Mouse (Mus musculus): ENCODE measurements around the gene Atf7. TPM values are rescaled to one million over a fixed set of nuclear protein-coding genes. Genes with fewer than 3 reads are reported as not detected.
"Not testable (repeated sequence)": the region's sequence is repeated elsewhere in the genome, so short reads cannot be mapped to it uniquely, and the experiment has no call there.

Atf7 gene
- 10 to 100 TPM; 49.4 to 53.7 TPM for total RNA-seq (2021)
- long read RNA-seq, experiment 1, full-length matches to known transcripts: 9 of 9 reads
- long read RNA-seq, experiment 1, partial matches to known transcripts: 0 of 9 reads
- long read RNA-seq, experiment 1, other reads (novel, unspliced or antisense): 0 of 9 reads
- long read RNA-seq, experiment 2, full-length matches to known transcripts: 4 of 4 reads
- long read RNA-seq, experiment 2, partial matches to known transcripts: 0 of 4 reads
- long read RNA-seq, experiment 2, other reads (novel, unspliced or antisense): 0 of 4 reads

- peak; percentile 100 for DNase-seq (ENCODE audit: low spot score)
Observed at GRCm38 (mm10) chr15:102624970-102625686, at the start of gene Atf7, which contains the start of gene Gm28047. TSS of gene Atf7 (minus strand) at chr15:102625464. TSS of gene Gm28047 (minus strand) at chr15:102625067.

- DNase-seq (ENCODE audit: low spot score): peak; percentile 70
Observed at GRCm38 (mm10) chr15:102673548-102673947, 48.3 kb upstream of the Atf7 start.

- peak; percentile 28 for DNase-seq (ENCODE audit: low spot score)
Observed at GRCm38 (mm10) chr15:102672215-102673071, 47.2 kb upstream of the Atf7 start, which contains the start of gene Atp5g2. TSS of gene Atp5g2 (minus strand) at chr15:102672352.

DNA sequence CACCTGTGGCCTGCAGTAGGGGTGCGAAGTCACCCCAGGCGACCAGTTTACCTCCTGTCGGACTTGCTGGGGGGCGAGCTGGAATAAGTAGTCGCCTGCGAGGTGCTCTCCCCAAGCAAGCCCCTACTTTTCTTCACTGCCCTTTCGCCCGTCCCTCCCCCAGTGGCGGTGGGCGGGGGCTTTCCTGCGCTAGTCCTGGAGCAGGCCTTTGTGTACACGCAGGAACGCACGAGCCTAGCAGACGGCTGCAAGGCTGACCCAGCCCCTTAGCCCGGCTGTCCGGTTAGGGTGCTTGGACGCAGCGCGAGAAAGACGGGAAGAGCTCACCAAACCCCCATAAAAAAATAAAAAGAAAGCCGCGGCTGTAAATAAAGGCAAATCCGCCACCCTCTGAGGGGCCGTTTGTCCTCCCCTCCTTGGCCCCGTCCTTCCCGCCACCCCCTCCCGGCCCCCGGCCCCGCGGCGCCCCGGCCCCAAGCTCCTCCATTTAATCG is 46.5 kb upstream of the Atf7 start:
- DNase-seq (ENCODE audit: low spot score): peak; percentile 82

- peak; percentile 97 for DNase-seq (ENCODE audit: low spot score)
Observed at GRCm38 (mm10) chr15:102670767-102671575, 45.7 kb upstream of the Atf7 start.

GRCm38 (mm10) chr15:102670281-102670680 is 45.0 kb upstream of the Atf7 start:
- no peak for DNase-seq (ENCODE audit: low spot score)

- DNase-seq (ENCODE audit: low spot score): no peak
Observed at GRCm38 (mm10) chr15:102669571-102669970, 44.3 kb upstream of the Atf7 start.

DNA sequence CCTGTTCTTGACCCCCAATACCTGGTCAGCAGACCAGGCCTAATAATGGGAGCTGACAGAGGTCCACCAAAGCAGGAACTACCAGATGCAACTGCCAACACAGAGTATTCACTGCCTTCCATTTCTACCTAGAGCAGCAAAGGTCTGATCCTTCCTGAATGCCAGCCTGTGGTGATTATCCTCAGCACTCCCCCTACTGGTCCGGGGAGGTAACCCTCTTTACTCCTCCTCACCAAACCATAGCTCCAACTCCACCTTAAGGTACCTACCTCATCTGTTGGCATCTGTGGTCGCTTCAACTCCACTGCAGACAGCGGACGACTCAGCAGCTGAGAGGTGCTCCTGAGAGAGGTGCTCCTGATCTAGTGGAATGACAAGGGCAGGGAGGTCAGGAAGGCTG is 40.2 kb upstream of the Atf7 start:
- DNase-seq (ENCODE audit: low spot score): peak; percentile 62

GRCm38 (mm10) chr15:102663825-102664224 is 38.6 kb upstream of the Atf7 start:
- no peak for DNase-seq (ENCODE audit: low spot score)

DNA sequence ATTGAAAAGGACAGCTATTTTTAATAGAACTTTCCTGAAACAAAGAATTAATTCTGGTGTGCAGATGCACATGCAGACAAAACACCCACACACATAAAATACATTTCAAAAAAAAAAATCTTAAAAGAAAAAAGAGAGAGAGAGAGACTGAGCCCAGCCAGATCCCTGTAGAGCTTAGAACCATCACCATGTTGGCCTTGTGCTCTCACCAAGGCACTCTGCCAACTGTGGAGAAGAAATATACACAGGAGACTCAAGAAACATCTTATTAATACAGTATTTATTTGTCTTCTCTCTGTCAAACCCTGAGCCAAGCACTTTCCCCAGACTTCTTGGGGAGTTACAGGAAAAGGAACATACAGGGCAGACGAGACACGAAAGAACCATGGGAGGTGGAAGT is 37.3 kb upstream of the Atf7 start:
- DNase-seq (ENCODE audit: low spot score): not testable (repeated sequence)

GRCm38 (mm10) chr15:102657926-102658381 is 32.7 kb upstream of the Atf7 start:
- no peak for DNase-seq (ENCODE audit: low spot score)

DNA sequence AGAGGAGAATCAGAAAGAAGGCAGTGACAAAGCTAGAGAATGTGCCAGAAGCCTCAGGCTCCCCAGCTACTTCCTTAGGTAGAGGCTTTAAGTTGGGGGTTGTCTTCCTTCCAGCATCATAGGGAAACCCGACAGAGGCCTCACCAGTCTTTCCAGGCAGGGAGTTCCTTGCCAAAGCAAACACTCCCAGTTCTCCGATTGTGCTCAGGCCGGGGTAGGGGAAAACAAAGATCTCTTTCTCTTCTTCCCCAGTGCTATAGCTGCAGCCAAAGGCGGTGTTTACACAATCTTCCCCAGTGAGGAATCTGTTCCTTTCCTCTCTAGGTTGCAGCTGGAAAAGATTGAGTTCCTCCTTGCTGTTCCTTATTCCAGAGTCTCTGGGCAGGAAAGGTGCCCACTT is 31.4 kb upstream of the Atf7 start:
- peak; percentile 39 for DNase-seq (ENCODE audit: low spot score)

GRCm38 (mm10) chr15:102651928-102652660 is 26.8 kb upstream of the Atf7 start:
- not testable (repeated sequence) for DNase-seq (ENCODE audit: low spot score)

GRCm38 (mm10) chr15:102651107-102651506 is 25.8 kb upstream of the Atf7 start:
- no peak for DNase-seq (ENCODE audit: low spot score)

GRCm38 (mm10) chr15:102635817-102636216 is 10.6 kb upstream of the Atf7 start:
- DNase-seq (ENCODE audit: low spot score): no peak

GRCm38 (mm10) chr15:102634684-102635083 is 9.4 kb upstream of the Atf7 start:
- DNase-seq (ENCODE audit: low spot score): no peak

DNA sequence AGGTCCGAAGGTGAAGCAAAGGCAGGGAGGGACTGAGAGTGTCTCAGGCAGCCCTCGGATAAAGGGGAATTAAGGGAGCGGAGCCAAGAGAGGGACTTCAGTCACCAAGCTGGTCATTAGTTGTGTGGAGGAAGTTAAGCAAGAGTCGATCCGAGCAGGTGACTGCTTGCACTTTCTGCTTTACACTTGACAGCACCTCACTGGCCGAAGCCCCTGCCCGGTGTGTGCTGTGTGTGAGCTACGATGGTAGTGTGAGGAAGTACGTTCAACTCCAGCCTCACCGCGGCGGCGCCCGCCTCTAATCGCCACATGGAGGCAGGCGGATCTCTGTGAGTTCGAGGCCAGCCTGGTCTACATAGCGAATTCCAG is 407 bp upstream of the Atf7 start:
- no peak for DNase-seq (ENCODE audit: low spot score)

GRCm38 (mm10) chr15:102624291-102624969 is 834 bp downstream of the Atf7 start:
- DNase-seq (ENCODE audit: low spot score): peak; percentile 19

DNA sequence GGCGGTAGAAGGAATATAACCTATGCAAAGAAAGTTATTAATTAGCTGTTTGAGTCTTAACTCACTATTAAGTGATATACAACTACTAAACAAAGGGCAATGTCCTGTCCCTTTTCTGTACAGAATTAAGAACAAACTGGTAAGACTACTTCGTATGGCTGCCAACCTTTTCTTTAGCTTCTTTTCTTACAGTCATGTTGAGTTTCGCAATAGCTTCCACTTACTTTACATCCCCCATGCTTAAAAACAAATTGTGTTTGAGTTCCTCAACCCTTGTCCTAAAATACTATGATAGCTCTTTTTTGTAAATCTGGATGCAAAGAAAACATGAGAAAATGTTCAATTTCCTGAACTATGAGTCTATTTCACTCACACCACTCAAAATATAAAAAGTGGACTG is 2.1 kb downstream of the Atf7 start:
- no peak for DNase-seq (ENCODE audit: low spot score)

All from gastrocnemius, adult 18-20 months (tissue).